Mouse (Mus musculus) hindbrain, embryonic 12.5 days (tissue): Measurements from ENCODE around the gene Marveld3. TPM values are rescaled to one million over a fixed set of nuclear protein-coding genes. Genes with fewer than 3 reads are reported as not detected.
A peak's percentile ranks its signal among the peaks of the same experiment; 100 is the strongest.

Experiments
- ATAC-seq: fragments of 200-750 bp; cut with Nextera tagmentation; 2 replicates; pipeline ENCODE4 v1.8.0; 2017; ENCODE audit warnings: moderate TSS enrichment; ENCODE audit not compliant: low FRiP score
- H3K27ac ChIP-seq: fragments of 300-500 bp; sonication (generic); 2 replicates; pipeline ENCODE4 v1.5.1; 2016; ENCODE audit warnings: mild to moderate bottlenecking
- H3K27me3 ChIP-seq: fragments of 300-500 bp; sonication (generic); 2 replicates; pipeline ENCODE4 v1.6.1; 2016; ENCODE audit warnings: mild to moderate bottlenecking
- H3K36me3 ChIP-seq: fragments of 300-500 bp; sonication (generic); 2 replicates; pipeline ENCODE4 v1.6.1; 2016; ENCODE audit warnings: mild to moderate bottlenecking
- H3K4me1 ChIP-seq: fragments of 300-500 bp; sonication (generic); 2 replicates; pipeline ENCODE4 v1.6.1; 2016
- H3K4me2 ChIP-seq: fragments of 300-500 bp; sonication (generic); replicated peaks from 2 replicates; pipeline ENCODE4 v1.6.1; 2016; ENCODE audit warnings: mild to moderate bottlenecking
- H3K4me3 ChIP-seq: fragments of 300-500 bp; sonication (generic); 2 replicates; pipeline ENCODE4 v1.5.1; 2016; ENCODE audit warnings: mild to moderate bottlenecking
- H3K9ac ChIP-seq: fragments of 300-500 bp; sonication (generic); 2 replicates; pipeline ENCODE4 v1.6.1; 2016; ENCODE audit warnings: mild to moderate bottlenecking, moderate library complexity
- H3K9me3 ChIP-seq: fragments of 300-500 bp; sonication (generic); replicated peaks from 2 replicates; pipeline ENCODE4 v1.6.1; 2016; ENCODE audit warnings: mild to moderate bottlenecking
- WGBS: fragments of 180-500 bp; shearing (Covaris S2); methylation state at CpG from one replicate; pipeline ENCODE4 v1.1.7; 2016; 5-methylcytosine and 5-hydroxymethylcytosine counted together
- polyA plus RNA-seq: library from polyadenylated mRNA; unstranded; fragments of >200 nt; fragmentation: Nextera tagmentation; extraction: Ambion mirVana; gene quantifications from 2 replicates; pipeline ENCODE4 v1.2.1, GENCODE M21; 2016

Marveld3 gene
- 1.3 and 2.5 TPM in 2 replicates for polyA plus RNA-seq

- Histone ChIP-seq H3K4me3 (peak within 1 kb of the TSS; percentile 41), H3K9me3 (no peaks in the 10 kb centered on the region), H3K36me3 (no peaks in the 10 kb centered on the region), H3K27me3 (peaks cover 42% of the 10 kb centered on the region), H3K4me2 (peak within 1 kb of the TSS; percentile 67), H3K9ac (peak within 1 kb of the TSS; percentile 23; the same call in 1 of the 2 replicates), H3K4me1 (peaks cover 15% of the 10 kb centered on the region), H3K27ac (no peak within 1 kb of the TSS)
- ATAC-seq = peak; percentile 56; the same call in 1 of the 2 replicates
- WGBS = 3% methylated on average over 62 of the region's 64 CpGs
Measured at GRCm38 (mm10) chr8:109961693-109962367, at the start of gene Marveld3. Marveld3 (minus strand) TSS chr8:109962203.

DNA sequence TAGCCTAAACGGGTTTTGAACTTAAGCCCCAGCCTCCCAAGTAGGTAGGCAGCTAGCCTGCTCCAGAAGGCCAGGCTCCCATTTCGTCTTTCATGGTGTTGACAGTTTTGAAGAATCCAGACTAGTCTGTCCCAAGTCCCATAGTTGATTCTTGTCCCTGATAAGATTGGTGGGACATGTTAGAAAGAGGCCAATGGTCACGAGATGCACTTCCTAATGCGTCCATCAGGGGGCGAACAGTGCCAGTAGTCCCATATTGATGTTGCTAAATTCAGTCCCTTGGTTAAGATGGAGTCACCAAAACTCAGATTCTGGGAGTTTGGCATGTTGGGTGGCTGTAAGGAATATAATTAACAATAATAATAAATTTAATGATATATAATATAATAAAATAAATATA is 48.9 kb upstream of the Marveld3 start:
- H3K9ac ChIP-seq = no peak overlapping the region
- no peaks in the 10 kb centered on the region for H3K9me3 ChIP-seq
- H3K4me3 ChIP-seq = no peak overlapping the region
- no peaks in the 10 kb centered on the region for H3K36me3 ChIP-seq
- no peak overlapping the region for H3K27ac ChIP-seq
- H3K27me3 ChIP-seq = no peaks in the 10 kb centered on the region
- WGBS = 33% methylated on average over 5 of the region's 5 CpGs
- no peak for ATAC-seq
- H3K4me2 ChIP-seq = no peak overlapping the region
- H3K4me1 ChIP-seq = peaks cover 6% of the 10 kb centered on the region; the same call in 1 of the 2 replicates

DNA sequence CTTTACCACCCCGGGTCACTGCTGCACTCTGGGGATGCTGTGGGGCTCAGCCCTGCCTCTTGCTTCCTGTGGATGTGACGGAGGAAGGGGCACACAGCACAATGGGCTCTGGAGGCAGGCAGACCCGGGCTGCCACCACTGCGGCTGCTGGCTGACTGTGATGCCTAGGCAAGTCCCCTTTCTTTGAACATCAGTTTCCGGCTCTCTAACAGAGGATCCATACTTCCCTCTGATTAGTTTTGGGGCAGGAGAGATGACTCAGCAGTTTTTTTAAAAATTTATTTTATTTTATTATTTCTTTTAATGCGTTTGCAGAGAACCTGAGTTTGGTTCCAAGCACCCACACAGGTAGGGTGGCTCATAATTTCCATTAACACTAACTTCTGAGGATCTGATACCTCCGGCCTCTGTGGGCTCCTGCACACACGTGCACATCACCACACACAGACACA is 47.0 kb upstream of the Marveld3 start:
- H3K9ac ChIP-seq = no peak overlapping the region
- ATAC-seq = no peak
- no peak overlapping the region for H3K4me3 ChIP-seq
- 68% methylated on average over 8 of the region's 8 CpGs for whole genome bisulfite sequencing
- no peaks in the 10 kb centered on the region for H3K27me3 ChIP-seq
- H3K36me3 ChIP-seq = no peaks in the 10 kb centered on the region
- no peak overlapping the region for H3K27ac ChIP-seq
- H3K9me3 ChIP-seq = no peaks in the 10 kb centered on the region
- H3K4me2 ChIP-seq = no peak overlapping the region
- H3K4me1 ChIP-seq = peaks cover 6% of the 10 kb centered on the region; the same call in 1 of the 2 replicates

DNA sequence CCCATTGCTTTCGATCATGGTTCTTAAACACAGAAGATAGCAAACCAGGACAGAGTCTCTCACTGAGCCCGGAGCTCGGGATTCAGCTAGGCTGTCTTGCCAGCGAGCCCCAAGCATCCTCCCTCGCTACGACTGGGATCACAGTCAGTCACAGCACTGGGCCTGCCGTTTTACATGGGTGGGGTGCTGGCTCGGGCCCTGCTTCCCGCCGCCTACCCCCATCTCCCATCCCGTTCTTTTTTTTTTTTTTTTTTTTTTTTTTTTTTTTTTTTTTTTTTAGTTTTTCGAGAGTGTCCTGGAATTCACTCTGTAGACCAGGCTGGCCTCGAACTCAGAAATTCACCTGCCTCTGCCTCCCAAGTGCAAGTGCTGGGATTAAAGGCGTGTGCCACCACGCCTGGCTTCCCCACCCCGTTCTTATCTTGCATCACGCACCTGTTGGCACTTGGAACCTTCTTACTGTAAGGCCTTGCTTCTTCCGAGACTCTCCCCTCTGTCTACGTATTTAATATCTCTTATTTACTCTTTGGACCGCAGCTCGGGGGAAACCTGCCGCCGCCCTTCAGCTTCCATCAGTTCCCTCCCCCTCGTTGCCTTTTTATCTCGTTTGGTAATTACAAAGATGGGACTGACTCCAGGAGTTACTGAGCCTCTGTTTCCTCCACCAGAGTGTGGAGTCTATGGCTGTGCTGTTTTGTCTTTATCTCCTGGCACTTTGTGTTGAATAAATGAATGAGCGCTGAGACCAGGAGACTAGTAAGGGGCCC is 46.4 kb upstream of the Marveld3 start:
- WGBS = 92% methylated on average over 25 of the region's 26 CpGs
- Histone ChIP-seq H3K9ac (no peak overlapping the region), H3K27ac (no peak overlapping the region), H3K4me3 (no peak overlapping the region), H3K4me2 (no peak overlapping the region), H3K36me3 (no peaks in the 10 kb centered on the region), H3K4me1 (peaks cover 6% of the 10 kb centered on the region; the same call in 1 of the 2 replicates), H3K9me3 (no peaks in the 10 kb centered on the region), H3K27me3 (no peaks in the 10 kb centered on the region)
- no peak for ATAC-seq

GRCm38 (mm10) chr8:110006312-110007023 is 44.5 kb upstream of the Marveld3 start:
- 54% methylated on average over 17 of the region's 17 CpGs for WGBS
- ATAC-seq = no peak; the same call in 1 of the 2 replicates
- no peaks in the 10 kb centered on the region for H3K9me3 ChIP-seq
- 0 out of 2 replicates have a peak overlapping the region, but pooled peaks have one; percentile 40 for H3K27ac ChIP-seq
- H3K9ac ChIP-seq = no peak overlapping the region
- H3K4me3 ChIP-seq = no peak overlapping the region
- no peaks in the 10 kb centered on the region for H3K36me3 ChIP-seq
- H3K4me2 ChIP-seq = no peak overlapping the region
- H3K27me3 ChIP-seq = no peaks in the 10 kb centered on the region
- H3K4me1 ChIP-seq = peaks cover 6% of the 10 kb centered on the region; the same call in 1 of the 2 replicates

DNA sequence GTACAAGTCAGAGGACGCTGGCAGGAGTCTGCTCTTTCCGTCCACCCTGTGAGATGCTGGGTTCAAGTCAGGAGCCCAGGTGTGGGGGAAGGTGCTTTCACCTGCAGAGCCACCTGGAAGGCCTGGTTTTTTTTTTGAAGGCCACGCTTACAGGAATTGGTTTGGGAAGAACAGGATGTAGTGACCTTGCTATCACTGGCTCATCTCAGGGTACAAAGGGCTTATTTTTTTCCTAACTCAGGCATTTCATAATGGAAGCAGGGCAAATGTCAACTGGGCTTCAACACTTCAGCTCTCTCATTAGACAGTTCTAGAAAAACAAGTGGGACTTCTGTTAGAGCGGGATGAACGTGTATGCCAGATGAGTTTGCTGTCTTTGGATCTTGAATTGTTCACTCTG is 42.3 kb upstream of the Marveld3 start:
- Histone ChIP-seq H3K27me3 (no peaks in the 10 kb centered on the region), H3K4me2 (no peak overlapping the region), H3K9me3 (no peaks in the 10 kb centered on the region), H3K36me3 (no peaks in the 10 kb centered on the region), H3K27ac (no peak overlapping the region), H3K9ac (no peak overlapping the region), H3K4me3 (no peak overlapping the region), H3K4me1 (peaks cover 6% of the 10 kb centered on the region; the same call in 1 of the 2 replicates)
- whole genome bisulfite sequencing = 79% methylated on average over 5 of the region's 5 CpGs
- ATAC-seq = no peak

GRCm38 (mm10) chr8:110002953-110003352 is 41.0 kb upstream of the Marveld3 start:
- 30% methylated on average over 9 of the region's 9 CpGs for WGBS
- no peak for ATAC-seq
- no peak overlapping the region for H3K27ac ChIP-seq
- no peaks in the 10 kb centered on the region for H3K9me3 ChIP-seq
- peaks cover 6% of the 10 kb centered on the region; the same call in 1 of the 2 replicates for H3K4me1 ChIP-seq
- H3K27me3 ChIP-seq = no peaks in the 10 kb centered on the region
- no peaks in the 10 kb centered on the region for H3K36me3 ChIP-seq
- H3K9ac ChIP-seq = no peak overlapping the region
- H3K4me2 ChIP-seq = no peak overlapping the region
- H3K4me3 ChIP-seq = no peak overlapping the region

GRCm38 (mm10) chr8:109999974-110000373 is 38.0 kb upstream of the Marveld3 start:
- ATAC-seq = no peak
- no peaks in the 10 kb centered on the region for H3K4me1 ChIP-seq
- WGBS = 90% methylated on average over 10 of the region's 10 CpGs
- H3K36me3 ChIP-seq = no peaks in the 10 kb centered on the region
- no peak overlapping the region for H3K9ac ChIP-seq
- H3K27ac ChIP-seq = no peak overlapping the region
- no peak overlapping the region for H3K4me3 ChIP-seq
- H3K27me3 ChIP-seq = no peaks in the 10 kb centered on the region
- H3K9me3 ChIP-seq = no peaks in the 10 kb centered on the region
- no peak overlapping the region for H3K4me2 ChIP-seq

DNA sequence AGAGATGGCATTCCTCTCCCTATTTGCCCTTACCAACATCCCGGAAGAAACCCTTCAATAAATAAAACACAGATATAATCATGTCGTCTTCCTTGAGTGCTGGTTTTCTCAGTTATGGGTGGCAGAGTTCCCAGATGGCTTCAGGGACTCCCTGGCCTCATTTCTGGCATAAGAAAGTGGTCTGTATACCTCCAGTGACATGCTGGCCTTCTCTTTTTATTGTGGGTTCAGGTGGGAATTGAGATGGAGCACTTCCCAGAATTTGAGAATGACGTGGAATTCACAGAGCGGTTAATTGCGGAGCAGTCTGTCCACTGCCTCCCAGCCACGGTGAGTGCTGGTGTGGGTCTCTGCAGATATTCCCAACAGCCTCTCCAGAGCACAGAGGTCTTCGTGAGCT is 36.1 kb upstream of the Marveld3 start:
- H3K36me3 ChIP-seq = no peaks in the 10 kb centered on the region

DNA sequence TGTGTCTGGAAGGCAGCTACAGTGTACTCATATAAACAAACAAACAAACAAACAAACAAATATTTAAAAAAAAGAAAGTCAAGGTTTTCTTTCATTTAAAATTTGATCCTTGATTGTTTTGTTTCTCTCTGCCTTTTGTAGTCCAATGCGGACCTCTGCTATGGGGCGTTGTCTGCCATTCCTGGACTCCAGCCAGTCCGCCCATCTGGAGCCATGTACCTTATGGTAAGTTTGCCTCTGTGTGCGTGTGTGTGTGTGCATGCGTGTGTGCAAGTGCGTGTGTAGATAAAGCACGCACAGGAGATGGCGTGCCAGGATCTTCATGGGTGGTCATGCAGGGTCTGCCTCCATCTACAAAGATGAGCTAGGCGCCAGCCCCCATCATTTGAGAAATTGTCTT is 35.4 kb upstream of the Marveld3 start:
- Histone ChIP-seq H3K9ac (no peak overlapping the region), H3K4me3 (no peak overlapping the region), H3K27me3 (no peaks in the 10 kb centered on the region), H3K27ac (no peak overlapping the region), H3K4me2 (no peak overlapping the region), H3K36me3 (no peaks in the 10 kb centered on the region), H3K4me1 (no peaks in the 10 kb centered on the region), H3K9me3 (no peaks in the 10 kb centered on the region)
- ATAC-seq = no peak
- WGBS = 93% methylated on average over 9 of the region's 9 CpGs

More for the DNA sequence above, 36.1 kb upstream of the Marveld3 start:
- Histone ChIP-seq H3K9me3 (no peaks in the 10 kb centered on the region), H3K4me2 (no peak overlapping the region), H3K9ac (no peak overlapping the region), H3K4me3 (no peak overlapping the region), H3K4me1 (no peaks in the 10 kb centered on the region), H3K27me3 (no peaks in the 10 kb centered on the region), H3K27ac (no peak overlapping the region)
- no peak for ATAC-seq
- WGBS = 86% methylated on average over 7 of the region's 7 CpGs

- no peak overlapping the region for H3K9ac ChIP-seq
- H3K27ac ChIP-seq = no peak overlapping the region
- H3K4me1 ChIP-seq = no peaks in the 10 kb centered on the region
- no peak for ATAC-seq
- H3K36me3 ChIP-seq = no peaks in the 10 kb centered on the region
- no peaks in the 10 kb centered on the region for H3K27me3 ChIP-seq
- WGBS = 74% methylated on average over 1 of the region's 1 CpGs
- no peak overlapping the region for H3K4me2 ChIP-seq
- no peak overlapping the region for H3K4me3 ChIP-seq
- H3K9me3 ChIP-seq = no peaks in the 10 kb centered on the region
Measured at GRCm38 (mm10) chr8:109992951-109993350, 30.9 kb upstream of the Marveld3 start.

DNA sequence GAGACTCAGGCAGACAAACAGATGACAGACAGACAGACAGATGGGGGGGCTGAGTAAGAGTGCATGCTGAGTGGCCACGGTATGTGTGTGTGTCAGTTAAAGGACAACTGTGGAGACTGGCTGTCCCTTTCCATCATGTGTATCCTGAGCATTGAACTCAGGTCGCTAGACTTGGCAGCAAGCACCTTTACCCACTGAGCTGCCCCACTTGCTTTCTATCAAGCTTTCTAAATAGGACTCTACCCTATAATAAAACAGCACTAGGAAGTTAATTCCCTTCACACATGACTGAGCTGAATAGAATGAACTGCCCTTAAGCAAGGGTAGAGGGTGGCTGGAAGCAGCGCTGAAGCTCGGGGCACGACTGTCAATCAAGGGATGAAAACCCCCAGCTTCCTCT is 30.2 kb upstream of the Marveld3 start:
- no peaks in the 10 kb centered on the region for H3K36me3 ChIP-seq
- H3K4me2 ChIP-seq = no peak overlapping the region
- no peak overlapping the region for H3K4me3 ChIP-seq
- no peak for ATAC-seq
- H3K4me1 ChIP-seq = no peaks in the 10 kb centered on the region
- H3K27me3 ChIP-seq = no peaks in the 10 kb centered on the region
- no peaks in the 10 kb centered on the region for H3K9me3 ChIP-seq
- WGBS = 76% methylated on average over 5 of the region's 5 CpGs
- H3K9ac ChIP-seq = no peak overlapping the region
- H3K27ac ChIP-seq = no peak overlapping the region
